Mouse (Mus musculus) bone marrow macrophage, adult 2 months (primary cell): ENCODE measurements around the gene Nr1i2. TPM values are rescaled to one million over a fixed set of nuclear protein-coding genes. Genes with fewer than 3 reads are reported as not detected.
A peak's percentile ranks its signal among the peaks of the same experiment; 100 is the strongest.
"Not testable (repeated sequence)": the region's sequence is repeated elsewhere in the genome, so short reads cannot be mapped to it uniquely, and the experiment has no call there.

Experiments
- H3K27ac ChIP-seq: 2 replicates; pipeline ENCODE4 v1.5.1; 2012; ENCODE audit warnings: low read depth, low read length; ENCODE audit not compliant: insufficient read depth
- H3K4me1 ChIP-seq: 2 replicates; pipeline ENCODE4 v1.6.1; 2012; ENCODE audit warnings: low read length; ENCODE audit not compliant: control insufficient read depth, insufficient read depth
- H3K4me3 ChIP-seq: 2 replicates; pipeline ENCODE4 v1.5.1; 2012; ENCODE audit warnings: mild to moderate bottlenecking, low read length, moderate library complexity; ENCODE audit not compliant: insufficient read depth
- CTCF ChIP-seq: IDR thresholded peaks from 2 replicates; pipeline ENCODE4 v1.5.1; 2012; ENCODE audit warnings: low read depth, mild to moderate bottlenecking, low read length, moderate library complexity
- POLR2A ChIP-seq: IDR thresholded peaks from 2 replicates; pipeline ENCODE4 v1.6.1; 2012; ENCODE audit warnings: mild to moderate bottlenecking, low read depth, low read length, borderline replicate concordance
- polyA plus RNA-seq: library from polyadenylated mRNA; stranded (reverse); fragments of >200 nt; gene quantifications from 2 replicates; pipeline ENCODE4 v1.2.4, GENCODE M21; 2012; ENCODE audit not compliant: missing spikeins, insufficient read depth, insufficient read length

The Nr1i2 gene
- polyA plus RNA-seq: not detected in 2 replicates

DNA sequence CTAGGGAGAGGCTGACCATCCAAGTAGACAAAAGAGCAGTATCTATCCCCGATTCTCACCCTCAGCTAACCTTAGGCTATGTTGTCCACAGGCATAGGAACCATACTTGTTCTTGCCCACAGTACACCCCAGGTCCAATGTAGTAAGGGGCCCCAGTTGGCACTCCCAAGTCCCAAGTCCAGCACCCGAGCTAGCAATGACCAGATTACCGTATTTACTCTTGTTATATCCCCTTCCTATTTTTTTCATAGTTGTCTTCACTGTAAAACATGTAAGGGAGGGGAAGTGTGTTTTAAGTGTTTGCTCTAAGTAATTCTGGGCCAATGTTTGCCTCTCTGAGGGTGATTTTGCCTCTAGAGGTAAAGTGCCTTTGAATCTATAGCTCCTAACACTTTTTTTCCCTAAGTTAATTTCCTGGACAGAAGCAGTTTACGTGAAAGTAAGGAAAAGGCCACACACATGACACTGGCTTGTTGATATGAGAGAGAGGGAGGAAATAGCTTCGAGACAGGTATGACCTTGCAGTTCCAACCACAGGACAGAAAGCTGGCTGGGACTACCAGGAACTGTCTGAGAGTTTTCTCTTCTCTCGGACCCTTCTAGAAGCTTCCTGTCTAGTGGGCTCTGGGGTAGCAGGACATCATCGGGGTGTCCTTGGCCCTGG is at the start of gene Nr1i2:
TSS of gene Nr1i2 (minus strand) at position 140 of the 664 bp plus-strand sequence.
- Histone ChIP-seq H3K27ac (no peak within 1 kb of the TSS), H3K4me3 (no peak within 1 kb of the TSS), H3K4me1 (no peaks in the 10 kb centered on the region)
- TF ChIP-seq POLR2A (no peak), CTCF (no peak)

GRCm38 (mm10) chr16:38341396-38342324 is 47.0 kb upstream of the Nr1i2 start, which contains the start of gene Maats1:
Maats1 (minus strand) TSS chr16:38342143.
- TF ChIP-seq POLR2A: no peak
- TF ChIP-seq CTCF: no peak
- peak within 1 kb of the TSS; percentile 3; the same call in 1 of the 2 replicates for H3K4me3 ChIP-seq
- H3K4me1 ChIP-seq: peaks cover 4% of the 10 kb centered on the region
- no peak within 1 kb of the TSS for H3K27ac ChIP-seq

DNA sequence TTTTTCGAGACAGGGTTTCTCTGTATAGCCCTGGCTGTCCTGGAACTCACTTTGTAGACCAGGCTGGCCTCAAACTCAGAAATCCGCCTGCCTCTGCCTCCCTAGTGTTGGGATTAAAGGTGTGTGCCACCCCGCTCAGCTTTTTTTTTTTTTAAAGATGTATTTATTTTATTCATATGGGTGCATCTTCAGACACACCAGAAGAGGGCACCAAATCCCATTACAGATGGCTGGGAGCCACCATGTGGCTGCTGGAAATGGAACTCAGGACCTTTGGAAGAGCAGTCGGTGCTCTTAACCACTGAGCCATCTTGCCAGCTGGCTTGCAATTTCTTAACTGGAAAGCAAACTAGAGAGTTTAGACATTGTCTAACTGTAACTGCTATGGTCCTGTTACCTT is 43.5 kb upstream of the Nr1i2 start:
- not testable (repeated sequence) for H3K4me3 ChIP-seq, H3K4me1 ChIP-seq, H3K27ac ChIP-seq

- Histone ChIP-seq H3K4me1 (no peaks in the 10 kb centered on the region), H3K27ac (no peak overlapping the region), H3K4me3 (no peak overlapping the region)
- TF ChIP-seq CTCF (no peak), POLR2A (no peak)
Measured at GRCm38 (mm10) chr16:38334431-38334830, 39.8 kb upstream of the Nr1i2 start.

DNA sequence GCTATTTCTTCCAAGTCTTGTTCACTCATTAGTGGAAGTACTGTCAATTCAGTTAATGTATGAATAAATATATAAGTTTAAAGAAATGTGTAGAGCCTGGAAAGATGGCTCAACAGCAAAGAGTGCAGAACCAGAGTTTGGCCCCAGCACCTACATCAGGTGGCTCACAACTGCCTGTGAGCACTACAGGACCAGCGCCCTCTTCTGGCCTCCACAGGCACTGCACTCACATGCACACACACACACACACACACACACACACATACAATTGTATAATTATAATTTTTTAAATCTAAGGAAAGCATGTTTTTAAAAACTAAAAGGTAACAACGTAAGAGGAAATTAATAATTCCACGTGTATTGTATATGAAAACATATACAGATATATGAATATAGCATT is 34.7 kb upstream of the Nr1i2 start:
- H3K27ac ChIP-seq: no peak overlapping the region
- TF ChIP-seq POLR2A: no peak
- TF ChIP-seq CTCF: peak; percentile 28; the same call in 1 of the 2 replicates
- H3K4me1 ChIP-seq: no peaks in the 10 kb centered on the region
- no peak overlapping the region for H3K4me3 ChIP-seq

GRCm38 (mm10) chr16:38326778-38327397 is 32.3 kb upstream of the Nr1i2 start:
- Histone ChIP-seq H3K4me3 (no peak overlapping the region), H3K4me1 (no peaks in the 10 kb centered on the region), H3K27ac (no peak overlapping the region)
- TF ChIP-seq CTCF: no peak
- no peak for TF ChIP-seq POLR2A

- Histone ChIP-seq H3K4me1 (no peaks in the 10 kb centered on the region), H3K4me3 (no peak overlapping the region), H3K27ac (no peak overlapping the region)
- TF ChIP-seq CTCF (no peak), POLR2A (no peak)
Measured at GRCm38 (mm10) chr16:38324311-38324710, 29.7 kb upstream of the Nr1i2 start.

GRCm38 (mm10) chr16:38321452-38321935 is 26.9 kb upstream of the Nr1i2 start:
- 0 out of 2 replicates have a peak, but pooled peaks have one; percentile 24 for TF ChIP-seq CTCF
- no peak for TF ChIP-seq POLR2A
- no peaks in the 10 kb centered on the region for H3K4me1 ChIP-seq
- H3K4me3 ChIP-seq: no peak overlapping the region
- H3K27ac ChIP-seq: no peak overlapping the region

DNA sequence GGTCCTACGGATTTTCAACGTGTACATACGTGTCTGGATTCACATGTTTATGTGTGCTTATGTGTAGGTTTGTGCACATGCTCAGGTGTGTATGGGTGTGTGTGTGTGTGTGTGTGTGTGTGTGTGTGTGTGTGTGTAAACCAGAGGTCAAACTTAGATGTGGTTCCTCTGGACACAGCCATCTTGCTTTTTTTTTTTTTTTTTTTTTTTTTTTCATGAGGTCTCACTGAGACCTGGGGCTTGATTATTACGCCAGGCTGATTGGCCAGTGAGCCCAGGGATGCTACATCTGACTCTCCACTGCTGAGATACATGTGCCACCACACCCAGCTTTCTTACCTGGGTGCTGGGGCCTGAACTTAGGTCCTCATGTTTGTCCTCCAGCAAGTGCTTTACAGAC is 24.5 kb upstream of the Nr1i2 start:
- H3K4me3 ChIP-seq: no peak overlapping the region
- H3K4me1 ChIP-seq: no peaks in the 10 kb centered on the region
- H3K27ac ChIP-seq: no peak overlapping the region
- TF ChIP-seq POLR2A: no peak
- no peak for TF ChIP-seq CTCF

- Histone ChIP-seq H3K4me3 (no peak overlapping the region), H3K27ac (no peak overlapping the region), H3K4me1 (no peaks in the 10 kb centered on the region)
- no peak for TF ChIP-seq CTCF
- TF ChIP-seq POLR2A: no peak
Measured at GRCm38 (mm10) chr16:38318492-38318891, 23.9 kb upstream of the Nr1i2 start.
